Mouse (Mus musculus): ENCODE results near the gene Frzb.

DNA sequence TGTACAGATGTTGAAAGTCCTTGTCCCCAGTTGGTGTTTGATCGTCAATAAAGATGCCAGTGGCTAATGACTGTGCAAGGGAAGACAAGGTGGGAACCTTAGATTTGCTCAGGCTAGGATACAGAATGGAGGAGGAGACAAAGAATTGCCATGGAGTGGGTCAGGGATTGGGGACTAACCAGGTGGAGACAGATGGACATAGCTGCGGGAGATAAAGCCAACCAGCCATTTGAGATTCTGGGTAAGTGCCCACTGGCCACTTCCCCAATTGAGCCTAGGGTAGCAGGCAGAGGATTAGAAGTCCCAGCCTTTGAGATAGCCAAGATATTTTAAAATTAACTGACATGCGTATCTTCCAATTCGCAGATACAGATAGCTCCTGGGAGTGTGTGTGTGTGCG is 37.5 kb upstream of the Frzb start:
- TF ChIP-seq EP300 (IDR thresholded peaks at IDR 0.05) (no peak), CTCF (IDR thresholded peaks at IDR 0.05) (no peak)
